Mouse (Mus musculus) MEL (cell line): ENCODE results near the gene Ceacam20. TPM values are rescaled to one million over a fixed set of nuclear protein-coding genes. Genes with fewer than 3 reads are reported as not detected.

ENCODE experiments used
- DNase-seq: peaks from one replicate; pipeline ENCODE4 v3.0.0; 2011; ENCODE audit warnings: low read depth, low spot score
- H3K27ac ChIP-seq: 2 replicates; pipeline ENCODE4 v1.5.1; 2012; ENCODE audit warnings: low read depth, mild to moderate bottlenecking, control low read depth, low read length, moderate library complexity; ENCODE audit not compliant: control insufficient read depth
- H3K27me3 ChIP-seq, 2 experiments: fragments of 150-350 bp in 1 of 2; sonication (generic) in 1 of 2; 2 replicates each; pipeline ENCODE4 v1.6.1; 2012; ENCODE audit warnings: low read length in 2 of 2, mild to moderate bottlenecking in 2 of 2, improper control_type of control experiment in 1 of 2, moderate library complexity in 1 of 2; ENCODE audit not compliant: insufficient read depth in 2 of 2, control insufficient read depth in 1 of 2
- H3K36me3 ChIP-seq, 2 experiments: 2 replicates each; pipeline ENCODE4 v1.6.1; 2012 to 2014; ENCODE audit warnings: low read length in 2 of 2, improper control_type of control experiment in 1 of 2, inconsistent platforms in 1 of 2, mild to moderate bottlenecking in 1 of 2; ENCODE audit not compliant: insufficient read depth in 2 of 2, control insufficient read depth in 1 of 2
- H3K4me1 ChIP-seq, 2 experiments: fragments of 150-350 bp in 1 of 2; sonication (generic) in 1 of 2; 2 replicates each; pipeline ENCODE4 v1.6.1; 2012; ENCODE audit warnings: low read length in 2 of 2, improper control_type of control experiment in 1 of 2, mild to moderate bottlenecking in 1 of 2; ENCODE audit not compliant: insufficient read depth in 2 of 2, control insufficient read depth in 1 of 2
- H3K4me3 ChIP-seq, 2 experiments: fragments of 150-350 bp in 1 of 2; sonication (generic) in 1 of 2; 2 replicates each; pipeline ENCODE4 v1.5.1; 2012; ENCODE audit warnings: low read depth in 2 of 2, low read length in 2 of 2, mild to moderate bottlenecking in 2 of 2, moderate library complexity in 2 of 2, control low read depth in 1 of 2, improper control_type of control experiment in 1 of 2; ENCODE audit not compliant: control insufficient read depth in 1 of 2, insufficient read depth in 1 of 2
- H3K79me2 ChIP-seq: 2 replicates; pipeline ENCODE4 v1.6.1; 2012; ENCODE audit warnings: mild to moderate bottlenecking, low read length, moderate library complexity; ENCODE audit not compliant: control insufficient read depth, poor library complexity, insufficient read depth
- H3K9ac ChIP-seq: 2 replicates; pipeline ENCODE4 v1.6.1; 2012; ENCODE audit warnings: low read depth, mild to moderate bottlenecking, control low read depth, low read length, moderate library complexity; ENCODE audit not compliant: control insufficient read depth, poor library complexity, severe bottlenecking
- H3K9me3 ChIP-seq: fragments of 150-350 bp; sonication (generic); replicated peaks from 2 replicates; pipeline ENCODE4 v1.6.1; 2012; ENCODE audit warnings: mild to moderate bottlenecking, low read length, improper control_type of control experiment, moderate library complexity; ENCODE audit not compliant: insufficient read depth
- CHD2 ChIP-seq: IDR thresholded peaks from 2 replicates; pipeline ENCODE4 v1.6.1; 2011; ENCODE audit warnings: low read length, improper control_type of control experiment
- CTCF ChIP-seq, 3 experiments: IDR thresholded peaks in 2 of 3; conservative IDR thresholded peaks in 1 of 3; 2 replicates each; pipeline ENCODE4 v1.5.1; 2011 to 2012; ENCODE audit warnings: low read length in 3 of 3, low read depth in 2 of 3, mild to moderate bottlenecking in 2 of 3, improper control_type of control experiment in 1 of 3, inconsistent platforms in 1 of 3, mixed read lengths in 1 of 3, moderate library complexity in 1 of 3; ENCODE audit not compliant: control insufficient read depth in 1 of 3, insufficient read depth in 1 of 3, poor library complexity in 1 of 3, severe bottlenecking in 1 of 3
- E2F4 ChIP-seq: IDR thresholded peaks from 2 replicates; pipeline ENCODE4 v1.6.1; 2011; ENCODE audit warnings: low read depth, low read length, improper control_type of control experiment, borderline replicate concordance
- EP300 ChIP-seq, 2 experiments: IDR thresholded peaks; 2 replicates each; pipeline ENCODE4 v1.6.1; 2011; ENCODE audit warnings: improper control_type of control experiment in 2 of 2, low read length in 2 of 2, low read depth in 1 of 2, mild to moderate bottlenecking in 1 of 2
- ETS1 ChIP-seq: IDR thresholded peaks from 2 replicates; pipeline ENCODE4 v1.6.1; 2012; ENCODE audit warnings: low read depth, mild to moderate bottlenecking, inconsistent platforms, low read length, improper control_type of control experiment, moderate library complexity
- GATA1 ChIP-seq: IDR thresholded peaks from 2 replicates; pipeline ENCODE4 v1.6.1; 2011; ENCODE audit warnings: low read depth, low read length, improper control_type of control experiment
- MAFK ChIP-seq: IDR thresholded peaks from 2 replicates; pipeline ENCODE4 v1.6.1; 2011; ENCODE audit warnings: low read depth, mild to moderate bottlenecking, low read length, improper control_type of control experiment, borderline replicate concordance
- MEF2A ChIP-seq: IDR thresholded peaks from 2 replicates; pipeline ENCODE4 v1.6.1; 2014; ENCODE audit warnings: low read depth, mild to moderate bottlenecking, inconsistent platforms, low read length, improper control_type of control experiment; ENCODE audit not compliant: poor library complexity, insufficient replicate concordance, severe bottlenecking; ENCODE audit errors: extremely low read depth
- MYC ChIP-seq: IDR thresholded peaks from 2 replicates; pipeline ENCODE4 v1.6.1; 2011; ENCODE audit warnings: low read depth, mild to moderate bottlenecking, low read length, improper control_type of control experiment, moderate library complexity
- NELFE ChIP-seq: IDR thresholded peaks from 2 replicates; pipeline ENCODE4 v1.6.1; 2011; ENCODE audit warnings: low read depth, low read length, improper control_type of control experiment
- POLR2AphosphoS2 ChIP-seq: IDR thresholded peaks from 2 replicates; pipeline ENCODE4 v1.6.1; 2011; ENCODE audit warnings: low read length, improper control_type of control experiment
- RAD21 ChIP-seq: IDR thresholded peaks from 2 replicates; pipeline ENCODE4 v1.6.1; 2011; ENCODE audit warnings: mild to moderate bottlenecking, low read depth, low read length, improper control_type of control experiment
- TAL1 ChIP-seq: IDR thresholded peaks from 2 replicates; pipeline ENCODE4 v1.6.1; 2012; ENCODE audit warnings: mild to moderate bottlenecking, inconsistent platforms, low read length, moderate library complexity, mixed read lengths
- UBTF ChIP-seq: IDR thresholded peaks from 2 replicates; pipeline ENCODE4 v1.6.1; 2012; ENCODE audit warnings: low read depth, mild to moderate bottlenecking, inconsistent platforms, low read length, improper control_type of control experiment, moderate library complexity, borderline replicate concordance; ENCODE audit not compliant: insufficient read depth
- USF1 ChIP-seq: IDR thresholded peaks from 2 replicates; pipeline ENCODE4 v1.6.1; 2014; ENCODE audit warnings: low read depth, mild to moderate bottlenecking, inconsistent platforms, low read length, improper control_type of control experiment, moderate library complexity
- USF2 ChIP-seq, 2 experiments: IDR thresholded peaks; 2 replicates each; pipeline ENCODE4 v1.6.1; 2011 to 2012; ENCODE audit warnings: improper control_type of control experiment in 2 of 2, low read length in 2 of 2, borderline replicate concordance in 1 of 2, inconsistent platforms in 1 of 2, low read depth in 1 of 2, mild to moderate bottlenecking in 1 of 2; ENCODE audit not compliant: insufficient read depth in 1 of 2
- ZC3H11A ChIP-seq: IDR thresholded peaks from 2 replicates; pipeline ENCODE4 v1.6.1; 2012; ENCODE audit warnings: low read depth, mild to moderate bottlenecking, inconsistent platforms, low read length, improper control_type of control experiment
- ZMIZ1 ChIP-seq: IDR thresholded peaks from 2 replicates; pipeline ENCODE4 v1.6.1; 2012; ENCODE audit warnings: low read depth, mild to moderate bottlenecking, inconsistent platforms, low read length, improper control_type of control experiment, moderate library complexity
- polyA plus RNA-seq, 2 experiments: library from polyadenylated mRNA; stranded (reverse) in 1 of 2; unstranded in 1 of 2; fragments of >175 nt in 1 of 2; fragments of >200 nt in 1 of 2; gene quantifications; 2 replicates each; pipeline versions ENCODE4 v1.2.1 to v1.2.4; 2012; ENCODE audit warnings: low replicate concordance in 2 of 2, low read depth in 1 of 2; ENCODE audit not compliant: insufficient read length in 2 of 2, insufficient read depth in 1 of 2, missing spikeins in 1 of 2
- total RNA-seq: library from RNA; depleted of rRNA; stranded (reverse); fragments of 300-350 nt; gene quantifications from 2 replicates; pipeline ENCODE4 v1.2.3, GENCODE M21; 2012; rRNA removed

Gene Ceacam20
- total RNA-seq (not detected in 2 replicates), polyA plus RNA-seq (not detected)

GRCm38 (mm10) chr7:19964985-19965579 lies at the start of gene Ceacam20:
TSS of gene Ceacam20 (plus strand) at chr7:19965412.
- H3K27me3 ChIP-seq: peaks cover 0 to 3% of the 10 kb centered on the region in 2 experiments; a peak in 1 of 4 replicates
- no peaks in the 10 kb centered on the region for H3K79me2 ChIP-seq
- DNase-seq: no peak
- H3K4me3 ChIP-seq: no peak within 1 kb of the TSS
- no peaks in the 10 kb centered on the region for H3K36me3 ChIP-seq
- TF ChIP-seq ZC3H11A (no peak), E2F4 (no peak), MYC (no peak), USF2 (IDR thresholded peaks at IDR 0.05; ENCODE audit: borderline replicate concordance in 1 of 2, insufficient read depth in 1 of 2, low read depth in 1 of 2, low read length in 2 of 2) (no peak), CHD2 (no peak), CTCF (IDR thresholded peaks at IDR 0.05 in 2 of 3, conservative IDR thresholded peaks at IDR 0.05 in 1 of 3; ENCODE audit: control insufficient read depth in 1 of 3, insufficient read depth in 1 of 3, low read depth in 2 of 3, low read length in 3 of 3, poor library complexity in 1 of 3, severe bottlenecking in 1 of 3) (no peak), ETS1 (no peak), EP300 (IDR thresholded peaks at IDR 0.05; ENCODE audit: low read depth in 1 of 2, low read length in 2 of 2) (no peak), NELFE (no peak), GATA1 (no peak)
- no peaks in the 10 kb centered on the region for H3K4me1 ChIP-seq
- H3K9me3 ChIP-seq: no peaks in the 10 kb centered on the region
- no peak within 1 kb of the TSS for H3K27ac ChIP-seq
- H3K9ac ChIP-seq: no peak within 1 kb of the TSS

- Histone ChIP-seq H3K4me3 (no peak overlapping the region), H3K36me3 (no peaks in the 10 kb centered on the region), H3K27me3 (peaks cover 0 to 1% of the 10 kb centered on the region in 2 experiments; a peak in 1 of 4 replicates), H3K79me2 (no peaks in the 10 kb centered on the region), H3K9ac (no peak overlapping the region), H3K27ac (no peak overlapping the region), H3K4me1 (no peaks in the 10 kb centered on the region; a peak in 1 of 4 replicates), H3K9me3 (no peaks in the 10 kb centered on the region)
- no peak for DNase-seq
- TF ChIP-seq ETS1: no peak
- no peak for TF ChIP-seq UBTF
- no peak for TF ChIP-seq TAL1
- no peak for TF ChIP-seq MEF2A
- TF ChIP-seq USF1: no peak
- no peak for TF ChIP-seq GATA1
- no peak for TF ChIP-seq RAD21
- TF ChIP-seq NELFE: no peak
- no peak for TF ChIP-seq MAFK
- TF ChIP-seq POLR2AphosphoS2: no peak
- no peak for TF ChIP-seq ZMIZ1
Measured at GRCm38 (mm10) chr7:19920166-19920505, 45.1 kb upstream of the Ceacam20 start.
